Mouse (Mus musculus) thymus, postnatal 0 days (tissue): ENCODE results near the gene Cntn1. TPM values are rescaled to one million over a fixed set of nuclear protein-coding genes. Genes with fewer than 3 reads are reported as not detected.

Experiments
- DNase-seq: peaks from one replicate; pipeline ENCODE4 v3.0.0-alpha.2; 2015; ENCODE audit warnings: low spot score
- polyA plus RNA-seq: library from polyadenylated mRNA; unstranded; fragments of >200 nt; fragmentation: Nextera tagmentation; extraction: Ambion mirVana; gene quantifications from 2 replicates; pipeline ENCODE4 v1.2.1, GENCODE M21; 2015

Gene Cntn1
- 0.28 and 0.34 TPM in 2 replicates for polyA plus RNA-seq

DNA sequence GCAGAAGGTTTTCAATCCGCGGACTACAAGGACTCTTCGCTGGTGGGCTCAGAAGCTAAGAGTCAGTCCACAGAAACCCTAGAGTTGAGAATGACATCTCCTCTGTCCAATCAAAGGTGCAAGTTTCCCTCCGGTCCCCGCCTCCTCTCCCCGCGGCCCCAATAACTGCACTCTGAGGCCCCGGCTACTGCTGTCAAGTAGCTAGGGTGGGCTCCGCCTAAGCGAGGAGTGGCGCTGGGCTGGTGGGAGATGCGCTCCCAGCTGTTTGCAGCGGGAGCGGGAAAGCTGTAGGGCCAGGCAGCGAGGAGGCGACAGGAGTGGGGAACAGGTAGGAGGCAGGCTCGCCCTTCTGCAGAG, at the start of gene Cntn1:
Gene Cntn1 (plus strand): TSS at position 170 of the 357 bp plus-strand sequence.
- peak; percentile 37 for DNase-seq

DNA sequence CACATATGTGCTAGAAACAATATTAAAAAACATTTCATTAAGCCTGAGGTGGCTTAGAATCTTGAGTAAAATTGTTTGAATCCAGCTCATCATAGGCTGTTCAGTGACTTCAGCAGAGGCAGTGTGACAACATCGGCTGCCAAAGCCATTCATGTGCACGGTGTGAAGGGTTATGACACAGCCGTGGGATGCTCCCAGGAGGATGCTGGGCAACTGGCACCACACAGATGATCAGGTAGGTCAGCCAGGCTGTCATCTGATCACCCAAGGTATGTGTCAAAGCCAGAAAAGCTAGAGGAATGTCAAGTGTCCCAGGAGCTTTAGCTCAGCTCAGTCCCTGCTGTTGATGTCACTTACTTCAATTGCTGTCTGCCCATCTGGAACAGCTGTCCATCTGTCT, 49.5 kb upstream of the Cntn1 start:
- no peak for DNase-seq

DNA sequence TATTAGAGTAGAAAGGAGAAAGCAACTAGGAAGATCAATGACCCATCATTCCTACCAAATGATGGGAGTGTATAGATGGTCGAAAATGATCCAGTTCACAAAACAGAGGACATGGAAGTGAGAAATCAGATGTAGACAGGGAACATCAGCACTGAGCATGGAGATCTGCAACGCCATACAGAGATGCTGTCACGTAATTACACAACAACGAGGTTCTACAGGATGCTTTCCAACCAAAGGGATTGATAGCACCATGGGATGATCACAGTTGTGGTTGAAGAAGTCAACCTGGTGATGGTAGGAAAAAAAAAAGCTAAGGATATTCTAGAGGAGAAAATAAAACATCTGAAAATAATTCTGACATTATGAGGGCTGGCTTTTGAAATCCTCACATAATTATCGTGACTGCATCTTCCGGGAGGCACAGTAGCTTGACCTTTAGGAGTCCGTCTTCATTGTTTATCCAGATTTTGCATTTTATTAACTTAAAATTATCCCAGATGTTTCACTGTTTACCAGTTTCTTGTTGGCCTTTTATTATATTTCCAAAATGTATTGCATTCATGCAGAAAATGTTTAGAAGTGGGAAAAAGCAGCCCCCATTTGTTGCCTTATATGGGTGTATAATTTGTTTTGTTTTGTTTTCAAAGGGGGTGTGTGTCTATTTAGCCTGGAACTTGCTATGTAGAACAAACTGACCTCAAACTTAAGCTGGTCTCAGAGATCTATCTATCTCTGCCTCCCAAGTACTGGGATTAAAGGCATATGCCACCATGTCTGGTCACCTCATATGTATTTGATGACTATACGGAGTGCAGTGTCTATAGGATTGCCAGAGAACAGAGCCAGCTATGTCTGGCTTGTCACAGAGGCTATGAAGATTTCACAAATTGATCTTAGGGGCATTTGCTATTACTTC, 38.5 kb upstream of the Cntn1 start:
- no peak for DNase-seq

DNA sequence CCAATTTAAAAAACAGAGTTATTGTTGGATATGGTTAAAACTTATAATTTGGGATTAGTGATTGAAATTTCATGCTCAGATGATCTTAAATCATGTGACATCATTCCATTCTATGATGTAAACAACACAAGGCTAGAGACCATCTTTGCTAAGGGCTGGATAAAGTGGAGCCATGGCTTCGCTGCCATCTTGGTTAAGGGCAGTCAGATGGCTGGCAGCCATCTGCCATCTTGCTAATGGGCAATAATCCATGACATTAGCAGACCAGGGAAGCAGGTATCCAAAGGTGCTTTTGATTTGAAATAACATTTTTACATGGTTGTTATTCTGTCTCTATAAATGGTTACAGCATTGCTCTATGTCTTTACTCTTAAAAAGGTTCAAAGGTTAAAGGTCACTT, 16.9 kb upstream of the Cntn1 start:
- no peak for DNase-seq

DNA sequence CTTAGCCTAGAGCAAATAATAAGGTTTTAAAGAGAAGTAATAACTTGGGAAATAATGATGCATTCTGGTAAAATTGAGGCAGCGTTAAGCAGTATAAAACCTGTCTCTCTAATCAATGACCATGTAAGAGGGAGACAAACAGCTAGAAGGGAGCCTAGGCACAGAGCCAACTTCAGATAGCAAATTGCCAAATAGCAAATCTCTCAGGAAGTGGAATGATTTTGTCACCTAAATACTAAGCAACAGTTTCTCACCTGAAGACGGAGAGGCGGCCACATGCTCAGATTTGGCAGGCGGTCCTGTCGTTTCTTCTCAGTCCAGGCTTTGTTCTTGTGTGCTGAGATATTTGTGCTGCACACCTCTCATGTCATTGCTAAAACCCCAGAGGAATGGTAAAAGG, 8.4 kb upstream of the Cntn1 start:
- no peak for DNase-seq

DNA sequence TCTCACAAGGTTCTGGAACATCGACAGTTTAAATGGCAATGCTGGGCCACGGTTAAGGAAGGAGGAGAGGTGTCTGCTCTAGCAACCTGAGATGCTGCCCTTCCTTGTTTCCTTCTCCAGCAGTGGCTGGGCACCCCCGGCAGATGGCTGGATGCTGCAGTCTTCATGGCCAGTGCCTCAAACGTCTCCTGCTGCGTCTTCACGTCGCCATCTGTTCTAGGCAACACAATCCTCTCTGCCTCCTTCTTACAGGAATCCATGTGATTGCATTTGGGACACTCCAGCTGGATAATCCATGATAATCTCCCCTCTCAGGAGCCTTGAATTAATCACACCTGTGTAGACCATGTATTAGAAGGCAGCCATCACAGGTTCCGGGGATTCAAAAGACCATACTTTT, 4.9 kb upstream of the Cntn1 start:
- no peak for DNase-seq

DNA sequence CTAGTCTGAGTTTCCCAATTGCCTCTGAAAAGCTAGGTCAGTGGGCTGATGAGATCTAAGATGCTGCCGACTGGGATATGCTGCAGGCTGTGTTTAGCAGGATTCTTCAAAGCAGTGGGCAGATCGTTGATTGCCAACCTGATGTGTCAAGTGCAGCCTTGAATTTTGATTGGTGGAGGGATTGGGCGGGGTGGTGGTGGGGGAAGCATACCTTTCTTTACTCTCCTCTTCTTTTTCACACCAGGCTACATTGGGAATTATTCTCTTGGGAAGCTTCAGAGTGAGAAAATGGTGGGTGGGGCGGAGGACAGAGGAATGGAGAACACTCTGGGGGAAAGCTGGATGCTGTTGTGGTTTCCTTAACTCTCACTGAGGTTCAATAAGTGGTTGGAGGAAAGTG, 2.9 kb upstream of the Cntn1 start:
- no peak for DNase-seq

DNA sequence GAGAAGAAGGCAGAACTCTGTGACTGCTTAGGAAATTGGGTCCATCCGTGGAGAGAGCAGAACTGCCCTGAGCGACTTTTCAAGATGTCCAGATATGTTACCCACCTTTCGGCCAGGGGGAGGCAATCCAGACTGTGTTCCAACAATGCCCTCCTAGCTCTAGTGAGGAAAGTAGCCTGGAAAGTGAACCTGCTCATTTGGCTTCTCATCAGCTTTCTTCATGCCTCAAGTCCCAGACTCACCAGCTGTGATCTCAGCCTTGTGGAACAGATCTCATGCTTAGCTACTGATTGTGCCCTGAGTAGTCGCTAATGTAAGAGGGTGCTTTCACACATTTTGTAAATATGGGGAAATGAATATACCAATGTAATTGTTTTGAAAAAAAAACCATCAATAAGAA, 2.4 kb upstream of the Cntn1 start:
- DNase-seq, result no peak

DNA sequence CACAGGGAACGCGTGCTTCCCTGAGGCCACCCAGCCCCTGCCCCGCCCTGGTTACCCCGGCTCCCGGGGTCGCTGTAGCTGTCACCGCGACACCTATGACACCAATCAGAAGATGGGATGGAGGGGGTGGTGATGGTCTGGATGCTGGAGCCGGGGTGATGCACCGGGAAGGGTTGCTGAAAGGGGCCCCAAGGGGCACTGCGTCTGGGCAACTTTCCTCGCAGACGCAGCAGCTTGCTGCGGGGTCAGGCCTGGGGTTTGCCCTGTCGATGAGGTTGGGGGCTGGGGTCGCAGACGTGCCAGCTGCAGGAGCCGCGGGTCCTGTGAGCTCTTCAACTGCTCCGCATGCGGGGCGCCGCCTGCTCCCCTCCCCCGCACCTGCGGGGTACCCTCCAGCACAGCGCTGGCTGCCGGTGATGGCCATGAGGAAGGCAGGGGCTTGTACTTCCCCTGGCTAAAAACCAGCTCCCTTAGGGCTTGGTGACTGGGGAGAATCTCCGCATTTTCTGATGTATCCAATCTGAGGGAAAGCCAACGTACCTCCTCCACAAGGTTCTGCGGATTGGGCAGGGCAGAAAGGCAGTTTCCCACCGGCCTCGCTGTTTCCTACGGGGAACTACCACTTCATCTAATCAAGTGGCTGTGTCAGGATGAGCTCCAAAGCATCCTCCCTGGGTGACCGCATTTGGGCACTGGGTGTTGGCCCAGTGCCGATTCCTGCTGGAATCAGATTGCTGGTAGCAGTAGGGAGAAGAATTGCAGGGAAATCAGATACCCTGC, 578 bp downstream of the Cntn1 start:
- no peak for DNase-seq

DNA sequence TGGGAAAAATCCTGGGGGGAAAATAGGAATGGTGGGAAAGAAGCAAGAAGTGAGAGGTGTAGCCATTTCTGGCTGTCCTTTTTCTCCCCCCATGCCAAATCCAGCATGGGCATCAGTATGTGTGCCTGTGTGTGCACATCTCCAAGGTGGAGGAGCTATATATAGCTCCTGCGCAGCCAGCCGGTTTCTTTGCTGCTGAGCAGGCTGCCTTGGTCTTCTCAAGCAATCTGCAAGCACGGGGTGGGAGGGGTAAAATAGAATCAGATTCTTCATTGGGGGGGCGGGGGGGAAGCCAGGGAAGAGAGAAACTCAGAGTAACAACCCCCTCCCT, 1.1 kb downstream of the Cntn1 start:
- DNase-seq, result no peak

DNA sequence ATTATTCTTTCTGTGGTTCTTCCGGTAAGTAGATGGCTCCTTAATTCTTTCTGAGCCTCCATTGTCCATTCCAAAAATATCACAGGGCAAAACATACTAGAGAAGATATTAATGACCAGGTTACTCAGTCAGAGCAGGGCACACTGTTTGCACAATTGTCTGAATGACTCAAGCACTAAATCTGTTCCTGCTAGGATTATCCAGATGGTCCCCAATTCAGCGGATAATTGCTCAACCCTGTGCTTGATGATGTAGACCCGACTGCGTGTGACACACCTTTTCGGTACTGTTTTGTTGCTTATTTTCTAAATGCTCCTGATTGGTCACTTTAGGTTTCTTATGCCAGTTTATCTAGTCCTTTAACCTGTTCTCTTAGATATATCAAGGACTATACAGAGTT, 6.6 kb downstream of the Cntn1 start:
- DNase-seq, result no peak

DNA sequence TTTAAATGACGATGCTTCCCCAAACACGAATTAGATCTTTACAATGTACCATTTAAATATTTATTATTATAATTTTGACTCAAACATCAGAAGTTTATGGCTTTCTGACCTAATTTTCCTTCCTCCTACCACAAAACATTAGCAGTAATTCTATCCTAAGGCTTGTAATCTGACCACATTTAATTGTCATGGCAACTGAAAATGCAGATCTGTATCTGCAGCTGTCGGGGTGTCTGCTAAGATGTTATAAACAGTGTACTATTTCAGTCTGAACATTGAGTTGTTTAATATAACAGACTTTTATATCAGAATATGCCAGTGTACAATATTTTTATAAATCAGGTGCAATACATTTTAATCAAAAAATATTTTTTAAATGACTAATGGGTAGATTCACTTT, 10.0 kb downstream of the Cntn1 start:
- no peak for DNase-seq

DNA sequence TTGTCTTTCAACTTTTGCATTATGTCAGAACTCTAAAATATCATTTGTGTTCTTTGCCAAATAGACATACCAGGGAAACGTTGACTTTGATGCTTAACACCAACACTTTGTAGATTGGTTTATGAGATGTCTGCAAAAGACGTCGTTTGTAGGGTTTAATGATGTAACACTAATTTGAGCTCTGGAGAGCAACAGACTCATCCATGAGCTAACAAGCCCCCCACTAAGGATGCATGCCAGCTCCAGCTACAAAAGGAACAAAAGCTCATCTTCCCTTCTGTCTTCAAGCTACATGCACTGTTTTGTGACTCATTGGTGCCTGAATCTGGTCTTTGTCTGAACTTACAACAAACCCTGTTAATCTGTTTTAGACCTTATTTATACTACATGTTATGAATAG, 28.5 kb downstream of the Cntn1 start:
- no peak for DNase-seq

DNA sequence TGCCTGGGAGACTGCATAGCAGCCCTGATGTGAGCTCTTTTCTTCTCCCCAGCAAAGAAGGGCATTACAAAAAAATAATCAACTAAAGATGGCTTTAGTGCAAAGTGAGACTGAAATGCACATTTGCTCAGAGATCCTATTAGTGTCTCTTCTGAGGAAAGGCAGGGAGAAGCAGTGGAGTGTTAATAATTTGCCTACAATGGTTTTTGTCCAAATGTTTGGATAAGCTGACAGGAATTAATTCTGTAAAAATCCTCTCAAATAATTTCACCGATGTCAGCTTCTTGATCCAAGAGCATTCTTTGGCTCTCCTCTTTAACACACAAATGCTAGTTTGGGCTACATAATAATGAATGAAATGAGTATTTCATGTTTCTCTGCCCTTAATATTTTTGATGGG, 34.9 kb downstream of the Cntn1 start:
- no peak for DNase-seq

DNA sequence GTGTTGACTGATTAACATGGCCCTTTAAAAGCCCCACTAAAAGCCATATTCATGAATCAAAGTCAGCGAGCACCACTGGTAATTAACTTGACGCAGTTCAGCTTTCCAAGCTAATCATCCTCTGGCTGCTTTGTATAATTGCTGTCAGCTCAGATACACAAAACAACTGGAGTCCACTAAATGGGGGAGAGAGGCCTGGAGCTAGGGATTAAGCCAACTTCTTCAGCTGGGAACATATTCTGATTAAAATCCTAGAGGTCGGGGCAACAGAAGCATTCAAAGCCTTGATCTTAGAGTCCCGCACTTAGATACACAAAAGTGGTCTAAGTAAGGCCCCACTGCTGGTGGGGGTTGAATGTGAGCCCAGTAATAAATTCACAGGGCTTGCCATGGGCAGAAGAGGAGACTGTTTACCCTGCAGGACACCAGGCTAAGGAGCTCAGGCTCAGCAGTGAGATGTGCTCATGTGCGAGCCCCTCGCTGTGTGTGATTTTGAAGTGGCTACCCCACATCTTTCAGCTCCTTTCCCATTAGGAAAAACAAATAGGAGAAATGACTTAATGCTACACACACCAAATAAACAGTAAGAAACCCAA, 36.8 kb downstream of the Cntn1 start:
- no peak for DNase-seq

DNA sequence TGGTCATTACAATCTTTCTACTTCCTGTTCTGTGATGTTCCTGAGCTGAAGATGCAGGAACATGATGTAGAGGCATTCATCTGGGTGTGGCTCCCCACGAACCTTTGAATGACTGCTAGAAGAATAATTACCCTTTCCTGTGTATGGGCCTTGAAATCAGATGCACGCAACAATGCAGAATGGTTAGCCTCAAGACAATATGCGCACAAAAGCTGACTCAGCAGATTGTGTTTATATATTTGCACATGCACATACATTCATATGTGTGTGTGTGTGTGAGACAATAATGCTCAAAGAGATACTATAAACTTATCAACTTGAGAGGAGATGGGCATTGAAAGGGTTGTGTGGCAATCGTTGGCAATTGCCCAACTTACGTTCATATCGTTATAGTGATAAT, 39.8 kb downstream of the Cntn1 start:
- DNase-seq, result no peak

DNA sequence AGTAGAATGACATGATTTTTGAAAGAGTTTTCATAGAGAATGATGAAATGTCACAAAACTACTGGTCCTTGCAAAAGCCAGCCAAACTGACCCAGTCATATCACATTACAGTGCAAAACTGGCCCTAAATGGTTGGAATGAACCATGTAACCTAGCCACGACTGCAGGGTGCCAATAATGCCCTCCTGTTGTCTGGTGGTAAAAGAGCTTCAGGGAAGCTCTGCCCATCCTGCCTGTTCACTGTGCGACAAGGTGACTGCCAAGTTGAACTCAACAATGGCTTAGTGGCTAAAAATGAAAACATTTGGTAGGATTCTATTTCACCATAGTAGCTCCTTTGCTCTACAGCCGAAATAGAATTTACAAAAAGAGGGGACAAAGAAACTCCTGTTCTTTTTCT, 41.1 kb downstream of the Cntn1 start:
- no peak for DNase-seq

DNA sequence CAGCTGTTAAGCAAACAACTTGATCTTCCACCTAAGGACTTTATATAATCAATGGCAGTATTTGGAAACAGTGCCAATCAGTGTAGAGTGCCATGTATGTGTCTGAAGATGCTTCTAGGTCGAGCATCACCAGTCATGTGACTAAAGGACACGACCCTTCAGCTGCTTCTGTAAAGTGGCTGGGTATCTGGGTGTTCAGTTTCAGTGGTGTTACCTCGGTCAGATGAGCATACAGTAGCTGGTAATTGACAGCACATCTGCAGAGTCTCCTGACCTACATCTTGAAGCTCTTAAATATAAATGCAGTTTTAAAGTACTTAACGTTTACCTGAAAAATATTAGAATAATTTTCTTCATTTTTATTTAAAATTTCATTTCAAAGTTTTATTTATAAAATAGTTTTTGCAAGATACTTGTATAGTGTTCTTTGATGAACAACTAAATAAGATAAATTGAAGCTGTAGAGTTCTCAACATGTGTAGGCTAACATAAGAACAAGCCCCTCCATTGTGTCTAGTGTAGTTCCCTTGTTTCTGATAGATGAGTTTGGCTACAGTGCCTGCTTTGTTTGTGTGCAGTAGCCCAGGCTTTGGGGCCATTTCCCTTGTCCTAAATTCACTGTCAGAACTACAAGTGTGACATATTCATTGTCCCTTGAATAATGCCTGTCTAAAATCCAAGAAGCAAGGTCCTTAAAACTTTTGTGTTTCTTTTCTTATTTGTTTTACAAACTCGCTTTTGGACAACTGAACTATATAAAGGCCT, 48.6 kb downstream of the Cntn1 start:
- no peak for DNase-seq

DNA sequence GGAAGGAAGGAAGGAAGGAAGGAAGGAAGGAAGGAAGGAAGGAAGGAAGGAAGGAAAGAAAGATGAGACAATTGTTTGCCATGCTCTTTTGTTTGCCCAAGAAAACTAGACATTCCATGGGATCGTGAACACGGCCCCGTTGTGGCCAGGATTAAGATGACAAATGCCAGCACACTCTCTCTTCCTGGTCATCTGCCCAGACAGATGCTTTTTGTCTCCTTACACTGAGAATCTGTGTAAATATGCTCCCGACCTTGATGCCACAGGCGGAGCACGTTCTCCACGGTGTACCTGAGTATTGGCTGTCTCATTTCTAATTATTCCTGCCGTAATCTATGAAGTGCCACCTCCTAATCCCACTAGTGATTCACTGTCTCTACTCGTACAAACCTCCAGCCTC, 51.0 kb downstream of the Cntn1 start:
- no peak for DNase-seq

DNA sequence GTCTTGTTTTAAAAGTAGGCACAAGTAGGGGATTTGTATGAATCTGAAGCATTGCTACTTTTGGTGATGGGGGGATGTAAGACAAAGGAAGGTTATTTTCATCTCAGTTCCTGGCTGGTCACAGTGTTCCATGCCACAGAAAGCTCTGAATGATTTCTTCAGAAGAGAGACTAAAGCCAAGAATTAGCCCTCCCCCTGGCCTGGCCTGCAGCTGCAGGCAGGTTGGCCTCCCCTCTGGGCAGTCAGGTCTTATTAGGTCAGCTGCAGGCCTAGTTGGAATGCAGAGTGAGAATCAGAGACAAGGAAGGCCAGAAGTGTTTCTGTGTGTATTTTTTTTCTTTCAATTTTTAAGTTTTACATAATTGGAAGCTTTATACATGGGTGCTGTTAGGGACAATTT, 61.5 kb downstream of the Cntn1 start:
- no peak for DNase-seq

DNA sequence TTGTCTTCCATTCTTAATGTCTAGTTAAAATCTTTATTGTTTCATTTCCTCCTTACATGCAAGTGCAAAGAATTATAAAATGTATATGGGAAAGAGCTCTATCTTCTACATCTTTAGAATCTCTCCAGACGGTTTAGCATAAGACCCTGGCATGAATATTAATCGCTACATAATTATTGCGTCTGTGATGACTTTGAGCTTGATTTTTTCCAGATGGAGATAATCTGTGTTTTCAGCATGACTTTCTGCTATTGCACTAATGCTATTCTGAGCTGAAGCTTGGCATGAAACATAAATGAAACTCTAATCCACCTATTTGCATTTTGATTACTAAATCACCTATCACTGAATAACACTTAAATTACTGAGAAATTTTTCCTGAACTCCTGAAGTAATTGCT, 82.0 kb downstream of the Cntn1 start:
- no peak for DNase-seq

DNA sequence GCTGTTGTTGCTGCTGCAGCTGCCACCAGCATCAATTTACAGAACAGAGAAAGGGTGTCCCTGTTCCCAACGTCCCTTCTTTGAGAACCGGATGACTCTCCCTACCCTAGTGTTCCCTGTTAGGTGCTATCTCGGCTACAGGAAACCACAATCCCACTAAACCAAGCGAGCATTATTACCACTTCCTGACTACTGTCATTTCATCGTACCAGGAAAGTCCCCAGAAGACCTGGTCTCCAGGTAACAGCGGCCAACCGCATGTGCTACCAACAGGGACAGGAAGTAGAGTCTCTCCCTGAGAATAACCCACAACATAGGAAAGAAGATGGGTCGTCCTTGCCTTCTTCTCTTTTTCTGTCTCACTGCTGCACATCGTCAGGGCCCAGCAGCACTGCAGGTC, 83.3 kb downstream of the Cntn1 start:
- peak; percentile 61 for DNase-seq
